Mouse (Mus musculus) MEL (cell line): ENCODE results near the gene Frg2f1. TPM values are rescaled to one million over a fixed set of nuclear protein-coding genes. Genes with fewer than 3 reads are reported as not detected.

Experiments used
- DNase-seq: peaks from one replicate; pipeline ENCODE4 v3.0.0; 2011; ENCODE audit warnings: low read depth, low spot score
- H3K27ac ChIP-seq: 2 replicates; pipeline ENCODE4 v1.5.1; 2012; ENCODE audit warnings: low read depth, mild to moderate bottlenecking, control low read depth, low read length, moderate library complexity; ENCODE audit not compliant: control insufficient read depth
- H3K27me3 ChIP-seq, 2 experiments: fragments of 150-350 bp in 1 of 2; sonication (generic) in 1 of 2; 2 replicates each; pipeline ENCODE4 v1.6.1; 2012; ENCODE audit warnings: low read length in 2 of 2, mild to moderate bottlenecking in 2 of 2, improper control_type of control experiment in 1 of 2, moderate library complexity in 1 of 2; ENCODE audit not compliant: insufficient read depth in 2 of 2, control insufficient read depth in 1 of 2
- H3K36me3 ChIP-seq, 2 experiments: 2 replicates each; pipeline ENCODE4 v1.6.1; 2012 to 2014; ENCODE audit warnings: low read length in 2 of 2, improper control_type of control experiment in 1 of 2, inconsistent platforms in 1 of 2, mild to moderate bottlenecking in 1 of 2; ENCODE audit not compliant: insufficient read depth in 2 of 2, control insufficient read depth in 1 of 2
- H3K4me1 ChIP-seq, 2 experiments: fragments of 150-350 bp in 1 of 2; sonication (generic) in 1 of 2; 2 replicates each; pipeline ENCODE4 v1.6.1; 2012; ENCODE audit warnings: low read length in 2 of 2, improper control_type of control experiment in 1 of 2, mild to moderate bottlenecking in 1 of 2; ENCODE audit not compliant: insufficient read depth in 2 of 2, control insufficient read depth in 1 of 2
- H3K4me3 ChIP-seq, 2 experiments: fragments of 150-350 bp in 1 of 2; sonication (generic) in 1 of 2; 2 replicates each; pipeline ENCODE4 v1.5.1; 2012; ENCODE audit warnings: low read depth in 2 of 2, low read length in 2 of 2, mild to moderate bottlenecking in 2 of 2, moderate library complexity in 2 of 2, control low read depth in 1 of 2, improper control_type of control experiment in 1 of 2; ENCODE audit not compliant: control insufficient read depth in 1 of 2, insufficient read depth in 1 of 2
- H3K79me2 ChIP-seq: 2 replicates; pipeline ENCODE4 v1.6.1; 2012; ENCODE audit warnings: mild to moderate bottlenecking, low read length, moderate library complexity; ENCODE audit not compliant: control insufficient read depth, poor library complexity, insufficient read depth
- H3K9ac ChIP-seq: 2 replicates; pipeline ENCODE4 v1.6.1; 2012; ENCODE audit warnings: low read depth, mild to moderate bottlenecking, control low read depth, low read length, moderate library complexity; ENCODE audit not compliant: control insufficient read depth, poor library complexity, severe bottlenecking
- H3K9me3 ChIP-seq: fragments of 150-350 bp; sonication (generic); replicated peaks from 2 replicates; pipeline ENCODE4 v1.6.1; 2012; ENCODE audit warnings: mild to moderate bottlenecking, low read length, improper control_type of control experiment, moderate library complexity; ENCODE audit not compliant: insufficient read depth
- BHLHE40 ChIP-seq: IDR thresholded peaks from 2 replicates; pipeline ENCODE4 v1.6.1; 2012; ENCODE audit warnings: low read depth, mild to moderate bottlenecking, inconsistent platforms, low read length, improper control_type of control experiment, borderline replicate concordance
- CHD1 ChIP-seq: IDR thresholded peaks from 2 replicates; pipeline ENCODE4 v1.6.1; 2012; ENCODE audit warnings: low read depth, mild to moderate bottlenecking, inconsistent platforms, low read length, improper control_type of control experiment
- CHD2 ChIP-seq: IDR thresholded peaks from 2 replicates; pipeline ENCODE4 v1.6.1; 2011; ENCODE audit warnings: low read length, improper control_type of control experiment
- CTCF ChIP-seq, 3 experiments: IDR thresholded peaks in 2 of 3; conservative IDR thresholded peaks in 1 of 3; 2 replicates each; pipeline ENCODE4 v1.5.1; 2011 to 2012; ENCODE audit warnings: low read length in 3 of 3, low read depth in 2 of 3, mild to moderate bottlenecking in 2 of 3, improper control_type of control experiment in 1 of 3, inconsistent platforms in 1 of 3, mixed read lengths in 1 of 3, moderate library complexity in 1 of 3; ENCODE audit not compliant: control insufficient read depth in 1 of 3, insufficient read depth in 1 of 3, poor library complexity in 1 of 3, severe bottlenecking in 1 of 3
- E2F4 ChIP-seq: IDR thresholded peaks from 2 replicates; pipeline ENCODE4 v1.6.1; 2011; ENCODE audit warnings: low read depth, low read length, improper control_type of control experiment, borderline replicate concordance
- ELF1 ChIP-seq: IDR thresholded peaks from 2 replicates; pipeline ENCODE4 v1.6.1; 2014; ENCODE audit warnings: low read depth, mild to moderate bottlenecking, inconsistent platforms, low read length, improper control_type of control experiment, moderate library complexity
- EP300 ChIP-seq, 2 experiments: IDR thresholded peaks; 2 replicates each; pipeline ENCODE4 v1.6.1; 2011; ENCODE audit warnings: improper control_type of control experiment in 2 of 2, low read length in 2 of 2, low read depth in 1 of 2, mild to moderate bottlenecking in 1 of 2
- ETS1 ChIP-seq: IDR thresholded peaks from 2 replicates; pipeline ENCODE4 v1.6.1; 2012; ENCODE audit warnings: low read depth, mild to moderate bottlenecking, inconsistent platforms, low read length, improper control_type of control experiment, moderate library complexity
- GABPA ChIP-seq: IDR thresholded peaks from 2 replicates; pipeline ENCODE4 v1.6.1; 2012; ENCODE audit warnings: low read depth, mild to moderate bottlenecking, inconsistent platforms, low read length, improper control_type of control experiment, moderate library complexity
- GATA1 ChIP-seq: IDR thresholded peaks from 2 replicates; pipeline ENCODE4 v1.6.1; 2011; ENCODE audit warnings: low read depth, low read length, improper control_type of control experiment
- HCFC1 ChIP-seq: IDR thresholded peaks from 2 replicates; pipeline ENCODE4 v1.6.1; 2012; ENCODE audit warnings: low read depth, mild to moderate bottlenecking, inconsistent platforms, low read length, improper control_type of control experiment, moderate library complexity
- JUND ChIP-seq: IDR thresholded peaks from 2 replicates; pipeline ENCODE4 v1.6.1; 2011; ENCODE audit warnings: low read depth, mild to moderate bottlenecking, improper control_type of control experiment, low read length
- MAFK ChIP-seq: IDR thresholded peaks from 2 replicates; pipeline ENCODE4 v1.6.1; 2011; ENCODE audit warnings: low read depth, mild to moderate bottlenecking, low read length, improper control_type of control experiment, borderline replicate concordance
- MAZ ChIP-seq: IDR thresholded peaks from 2 replicates; pipeline ENCODE4 v1.6.1; 2012; ENCODE audit warnings: low read depth, mild to moderate bottlenecking, inconsistent platforms, low read length, improper control_type of control experiment
- MEF2A ChIP-seq: IDR thresholded peaks from 2 replicates; pipeline ENCODE4 v1.6.1; 2014; ENCODE audit warnings: low read depth, mild to moderate bottlenecking, inconsistent platforms, low read length, improper control_type of control experiment; ENCODE audit not compliant: poor library complexity, insufficient replicate concordance, severe bottlenecking; ENCODE audit errors: extremely low read depth
- MXI1 ChIP-seq: IDR thresholded peaks from 2 replicates; pipeline ENCODE4 v1.6.1; 2011; ENCODE audit warnings: mild to moderate bottlenecking, low read depth, low read length, improper control_type of control experiment
- MYB ChIP-seq: IDR thresholded peaks from 2 replicates; pipeline ENCODE4 v1.6.1; 2011; ENCODE audit warnings: mild to moderate bottlenecking, low read depth, low read length, improper control_type of control experiment
- MYC ChIP-seq: IDR thresholded peaks from 2 replicates; pipeline ENCODE4 v1.6.1; 2011; ENCODE audit warnings: low read depth, mild to moderate bottlenecking, low read length, improper control_type of control experiment, moderate library complexity
- NELFE ChIP-seq: IDR thresholded peaks from 2 replicates; pipeline ENCODE4 v1.6.1; 2011; ENCODE audit warnings: low read depth, low read length, improper control_type of control experiment
- NRF1 ChIP-seq: IDR thresholded peaks from 2 replicates; pipeline ENCODE4 v1.6.1; 2014; ENCODE audit warnings: low read depth, mild to moderate bottlenecking, inconsistent platforms, low read length, improper control_type of control experiment, moderate library complexity; ENCODE audit not compliant: poor library complexity, insufficient read depth, severe bottlenecking
- POLR2A ChIP-seq, 2 experiments: IDR thresholded peaks; 2 replicates each; pipeline ENCODE4 v1.6.1; 2011 to 2012; ENCODE audit warnings: low read length in 2 of 2, mild to moderate bottlenecking in 2 of 2, control low read depth in 1 of 2, improper control_type of control experiment in 1 of 2, low read depth in 1 of 2, moderate library complexity in 1 of 2; ENCODE audit not compliant: control insufficient read depth in 1 of 2, insufficient read depth in 1 of 2, poor library complexity in 1 of 2
- POLR2AphosphoS2 ChIP-seq: IDR thresholded peaks from 2 replicates; pipeline ENCODE4 v1.6.1; 2011; ENCODE audit warnings: low read length, improper control_type of control experiment
- RAD21 ChIP-seq: IDR thresholded peaks from 2 replicates; pipeline ENCODE4 v1.6.1; 2011; ENCODE audit warnings: mild to moderate bottlenecking, low read depth, low read length, improper control_type of control experiment
- RCOR1 ChIP-seq: IDR thresholded peaks from 2 replicates; pipeline ENCODE4 v1.6.1; 2012; ENCODE audit warnings: low read depth, mild to moderate bottlenecking, inconsistent platforms, low read length, improper control_type of control experiment
- SIN3A ChIP-seq: IDR thresholded peaks from 2 replicates; pipeline ENCODE4 v1.6.1; 2012; ENCODE audit warnings: low read length, improper control_type of control experiment, inconsistent platforms
- SMC3 ChIP-seq: IDR thresholded peaks from 2 replicates; pipeline ENCODE4 v1.6.1; 2011; ENCODE audit warnings: low read depth, low read length, improper control_type of control experiment
- TAL1 ChIP-seq: IDR thresholded peaks from 2 replicates; pipeline ENCODE4 v1.6.1; 2012; ENCODE audit warnings: mild to moderate bottlenecking, inconsistent platforms, low read length, moderate library complexity, mixed read lengths
- TCF12 ChIP-seq: IDR thresholded peaks from 2 replicates; pipeline ENCODE4 v1.6.1; 2014; ENCODE audit warnings: low read depth, mild to moderate bottlenecking, inconsistent platforms, low read length, improper control_type of control experiment, moderate library complexity
- UBTF ChIP-seq: IDR thresholded peaks from 2 replicates; pipeline ENCODE4 v1.6.1; 2012; ENCODE audit warnings: low read depth, mild to moderate bottlenecking, inconsistent platforms, low read length, improper control_type of control experiment, moderate library complexity, borderline replicate concordance; ENCODE audit not compliant: insufficient read depth
- USF2 ChIP-seq, 2 experiments: IDR thresholded peaks; 2 replicates each; pipeline ENCODE4 v1.6.1; 2011 to 2012; ENCODE audit warnings: improper control_type of control experiment in 2 of 2, low read length in 2 of 2, borderline replicate concordance in 1 of 2, inconsistent platforms in 1 of 2, low read depth in 1 of 2, mild to moderate bottlenecking in 1 of 2; ENCODE audit not compliant: insufficient read depth in 1 of 2
- ZKSCAN1 ChIP-seq: IDR thresholded peaks from 2 replicates; pipeline ENCODE4 v1.6.1; 2012; ENCODE audit warnings: low read depth, mild to moderate bottlenecking, inconsistent platforms, low read length, improper control_type of control experiment, moderate library complexity
- ZMIZ1 ChIP-seq: IDR thresholded peaks from 2 replicates; pipeline ENCODE4 v1.6.1; 2012; ENCODE audit warnings: low read depth, mild to moderate bottlenecking, inconsistent platforms, low read length, improper control_type of control experiment, moderate library complexity
- polyA plus RNA-seq, 2 experiments: library from polyadenylated mRNA; stranded (reverse) in 1 of 2; unstranded in 1 of 2; fragments of >175 nt in 1 of 2; fragments of >200 nt in 1 of 2; gene quantifications; 2 replicates each; pipeline versions ENCODE4 v1.2.1 to v1.2.4; 2012; ENCODE audit warnings: low replicate concordance in 2 of 2, low read depth in 1 of 2; ENCODE audit not compliant: insufficient read length in 2 of 2, insufficient read depth in 1 of 2, missing spikeins in 1 of 2
- total RNA-seq: library from RNA; depleted of rRNA; stranded (reverse); fragments of 300-350 nt; gene quantifications from 2 replicates; pipeline ENCODE4 v1.2.3, GENCODE M21; 2012

Frg2f1 gene
- total and polyA plus RNA-seq, 3 experiments: 1.5 to 2.0 TPM; not detected in 1

DNA sequence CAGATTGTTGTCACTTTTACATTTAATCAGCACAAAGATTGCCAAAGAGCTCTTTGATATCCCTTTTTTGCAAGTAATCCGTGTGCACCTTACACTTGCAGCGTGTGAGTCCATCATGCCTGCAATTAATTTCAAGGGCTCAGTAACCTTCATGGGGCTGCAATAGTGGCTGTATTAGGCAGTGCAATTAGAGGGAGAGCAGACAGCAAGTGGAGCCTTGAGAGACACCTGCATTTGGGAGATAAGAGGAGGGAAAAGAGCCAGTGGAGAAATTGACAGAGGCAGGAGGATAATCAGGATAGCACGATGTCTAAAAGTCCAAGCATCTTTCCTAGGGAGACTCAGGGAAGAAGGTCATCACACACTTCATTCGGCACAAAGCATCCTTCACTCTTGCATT lies 15.8 kb downstream of the Frg2f1 start:
- no peak overlapping the region for H3K4me3 ChIP-seq
- TF ChIP-seq USF2 (IDR thresholded peaks at IDR 0.05; ENCODE audit: borderline replicate concordance in 1 of 2, insufficient read depth in 1 of 2, low read depth in 1 of 2, low read length in 2 of 2) (no peak), GATA1 (no peak), TAL1 (no peak), UBTF (no peak), SMC3 (no peak), ETS1 (no peak), MAZ (no peak), MEF2A (no peak), CHD2 (no peak), HCFC1 (no peak), BHLHE40 (no peak), ZKSCAN1 (no peak), GABPA (no peak), TCF12 (no peak), MYB (no peak), POLR2A (IDR thresholded peaks at IDR 0.05; ENCODE audit: control insufficient read depth in 1 of 2, insufficient read depth in 1 of 2, low read depth in 1 of 2, low read length in 2 of 2, poor library complexity in 1 of 2) (no peak), NRF1 (no peak), MXI1 (no peak), MAFK (no peak), POLR2AphosphoS2 (no peak)
- H3K9me3 ChIP-seq: no peaks in the 10 kb centered on the region
- DNase-seq: no peak
- no peak overlapping the region for H3K9ac ChIP-seq
- H3K4me1 ChIP-seq: peaks cover 0 to 3% of the 10 kb centered on the region in 2 experiments; a peak in 1 of 4 replicates
- peaks cover 0 to 6% of the 10 kb centered on the region in 2 experiments; a peak in 2 of 4 replicates for H3K36me3 ChIP-seq
- no peaks in the 10 kb centered on the region for H3K79me2 ChIP-seq
- no peak overlapping the region for H3K27ac ChIP-seq
- H3K27me3 ChIP-seq: peaks cover 0 to 2% of the 10 kb centered on the region in 2 experiments; a peak in 1 of 4 replicates

DNA sequence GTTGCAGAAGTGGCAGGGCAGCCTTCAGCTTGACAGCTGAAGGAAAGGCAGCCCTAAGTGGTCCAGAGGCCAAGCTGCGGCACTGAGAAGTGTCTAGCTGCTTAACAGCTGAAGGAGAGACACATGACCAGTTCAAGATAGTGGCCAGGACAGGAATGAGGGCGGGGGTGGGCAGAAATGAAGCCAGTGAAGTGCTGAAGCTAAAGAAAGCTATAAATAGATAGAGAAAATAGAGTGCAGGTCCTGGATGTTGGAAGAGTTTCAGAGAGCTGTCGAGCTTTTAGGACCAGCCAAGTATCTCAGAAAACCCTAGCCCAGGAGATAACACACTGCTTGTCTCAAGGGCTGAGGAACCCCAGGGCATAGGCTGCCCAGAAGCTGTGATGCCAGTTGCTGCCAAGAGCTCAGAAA lies 26.6 kb downstream of the Frg2f1 start:
- Histone ChIP-seq H3K27me3 (peaks cover 3 to 11% of the 10 kb centered on the region in 2 experiments; a peak in 3 of 4 replicates), H3K79me2 (no peaks in the 10 kb centered on the region), H3K4me1 (no peaks in the 10 kb centered on the region), H3K9me3 (no peaks in the 10 kb centered on the region), H3K4me3 (no peak overlapping the region), H3K9ac (no peak overlapping the region), H3K27ac (no peak overlapping the region), H3K36me3 (no peaks in the 10 kb centered on the region)
- no peak for TF ChIP-seq TAL1
- TF ChIP-seq RAD21: no peak
- TF ChIP-seq CHD1: no peak
- no peak for TF ChIP-seq HCFC1
- TF ChIP-seq EP300 (IDR thresholded peaks at IDR 0.05; ENCODE audit: low read depth in 1 of 2, low read length in 2 of 2): no peak
- no peak for TF ChIP-seq E2F4
- TF ChIP-seq NELFE: no peak
- no peak for TF ChIP-seq ELF1
- no peak for TF ChIP-seq ZMIZ1
- TF ChIP-seq CTCF (IDR thresholded peaks at IDR 0.05 in 2 of 3, conservative IDR thresholded peaks at IDR 0.05 in 1 of 3; ENCODE audit: control insufficient read depth in 1 of 3, insufficient read depth in 1 of 3, low read depth in 2 of 3, low read length in 3 of 3, poor library complexity in 1 of 3, severe bottlenecking in 1 of 3): no peak
- TF ChIP-seq ETS1: no peak
- TF ChIP-seq JUND: no peak
- TF ChIP-seq NRF1: no peak
- TF ChIP-seq GATA1: no peak
- TF ChIP-seq TCF12: no peak
- TF ChIP-seq RCOR1: no peak
- TF ChIP-seq MAZ: no peak
- TF ChIP-seq MYC: no peak
- TF ChIP-seq SIN3A: no peak
- DNase-seq: no peak
